In the genomic region with DNA sequence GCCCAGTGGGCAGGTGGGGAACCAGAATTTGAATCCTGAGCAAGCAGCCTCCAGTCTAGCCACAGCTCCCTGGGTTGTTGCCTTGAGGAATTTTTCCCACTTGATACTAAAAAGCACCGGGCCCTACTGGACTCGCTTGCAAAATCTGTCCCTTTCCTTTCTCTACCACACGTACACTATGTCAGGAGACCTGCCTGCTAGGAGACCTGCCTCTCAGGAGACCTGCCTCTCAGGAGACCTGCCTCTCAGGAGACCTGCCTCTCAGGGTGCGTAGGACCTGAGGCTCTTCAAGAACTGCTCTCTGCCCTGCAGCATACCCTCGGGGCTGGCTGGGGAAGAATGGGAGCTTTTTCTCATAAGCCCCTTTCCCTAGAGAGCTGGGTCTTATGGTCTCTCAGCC, we compare ENCODE assay signal across 22 mouse cellular contexts. TPM values are rescaled to one million over a fixed set of nuclear protein-coding genes. Genes with fewer than 3 reads are reported as not detected.
"Had no signal": no experiment of that assay in that cellular context is flagged by ENCODE, and none has a peak within 500 bp of the region (broad histone marks: within the 10 kb centered on the region; RNA-seq: fewer than 3 reads in every experiment).

No protein-coding gene starts in this region.

- H3K27me3 ChIP-seq: intestine, embryonic 15.5 days; kidney, embryonic 15.5 days; lung, embryonic 15.5 days; neural tube, embryonic 12.5 days; neural tube, embryonic 15.5 days had no signal

- H3K27ac ChIP-seq: intestine, embryonic 15.5 days; kidney, embryonic 15.5 days; left cerebral cortex, adult 2 months; liver, embryonic 13.5 days; lung, embryonic 15.5 days; neural tube, embryonic 12.5 days; neural tube, embryonic 15.5 days had no signal

- H3K9me3 ChIP-seq: intestine, embryonic 15.5 days; kidney, embryonic 15.5 days; liver, embryonic 13.5 days; lung, embryonic 15.5 days; neural tube, embryonic 12.5 days; neural tube, embryonic 15.5 days had no signal

- H3K4me2 ChIP-seq: intestine, embryonic 15.5 days; kidney, embryonic 15.5 days; liver, embryonic 13.5 days; lung, embryonic 15.5 days; neural tube, embryonic 12.5 days; neural tube, embryonic 15.5 days had no signal

- H3K9ac ChIP-seq: intestine, embryonic 15.5 days; kidney, embryonic 15.5 days; liver, embryonic 13.5 days; lung, embryonic 15.5 days; neural tube, embryonic 12.5 days; neural tube, embryonic 15.5 days had no signal

- H3K36me3 ChIP-seq: intestine, embryonic 15.5 days; kidney, embryonic 15.5 days; liver, embryonic 13.5 days; lung, embryonic 15.5 days; neural tube, embryonic 12.5 days; neural tube, embryonic 15.5 days had no signal

- H3K4me3 ChIP-seq: intestine, embryonic 15.5 days; kidney, embryonic 15.5 days; left cerebral cortex, adult 2 months; liver, embryonic 13.5 days; lung, embryonic 15.5 days; neural tube, embryonic 12.5 days; neural tube, embryonic 15.5 days had no signal

- DNase-seq: kidney, adult 11 months; kidney, adult 8-10 months; kidney, postnatal 10 days; kidney, postnatal 36 days; layer of hippocampus, postnatal 36 days; liver, embryonic 13.5 days; right cerebral cortex, adult 18-20 months; right cerebral cortex, postnatal 14 days; right cerebral cortex, postnatal 4 days; thymus, adult 2 months; thymus, postnatal 14 days; thymus, postnatal 4 days had no signal

- ATAC-seq: hindbrain, embryonic 16.5 days; intestine, embryonic 15.5 days had no signal

RNA-seq across cellular contexts. Expression of a gene that starts 13.6 kb away (rescaled TPM):
- total RNA-seq: liver, adult 2 months; megakaryocyte progenitor cell, adult 5-6 weeks had no signal
- polyA plus RNA-seq: liver, adult 2 months had no signal

RNA-seq across cellular contexts. Expression of a gene that starts 47.3 kb away (rescaled TPM):
- total RNA-seq: megakaryocyte progenitor cell, adult 5-6 weeks had no signal
- polyA plus RNA-seq: limb, embryonic 11.5 days had no signal
